Mouse (Mus musculus) heart, adult 2 months (tissue): ENCODE results near the gene Abr. TPM values are rescaled to one million over a fixed set of nuclear protein-coding genes. Genes with fewer than 3 reads are reported as not detected.

ENCODE experiments used
- DNase-seq, 2 experiments: peaks; one replicate each; pipeline ENCODE4 v3.0.0; 2021
- H3K27ac ChIP-seq: fragments of 200-600 bp; 2 replicates; pipeline ENCODE4 v1.8.1; 2022
- H3K27me3 ChIP-seq: fragments of 200-500 bp; 2 replicates; pipeline ENCODE4 v1.6.1; 2012; ENCODE audit warnings: mild to moderate bottlenecking, low read length, inconsistent platforms, mixed read lengths; ENCODE audit not compliant: control insufficient read depth, insufficient read depth
- H3K36me3 ChIP-seq: fragments of 200-500 bp; 2 replicates; pipeline ENCODE4 v1.6.1; 2012; ENCODE audit warnings: low read length, inconsistent platforms; ENCODE audit not compliant: control insufficient read depth, insufficient read depth
- H3K4me1 ChIP-seq: fragments of 200-500 bp; 2 replicates; pipeline ENCODE4 v1.6.1; 2011; ENCODE audit warnings: low read length; ENCODE audit not compliant: control insufficient read depth, insufficient read depth
- H3K4me3 ChIP-seq: fragments of 200-600 bp; 2 replicates; pipeline ENCODE4 v1.8.1; 2022
- H3K79me2 ChIP-seq: fragments of 200-500 bp; replicated peaks from 2 replicates; pipeline ENCODE4 v1.6.1; 2012; ENCODE audit warnings: mild to moderate bottlenecking, inconsistent platforms, low read length, moderate library complexity, mixed read lengths; ENCODE audit not compliant: control insufficient read depth, insufficient read depth
- H3K9ac ChIP-seq: fragments of 200-500 bp; 2 replicates; pipeline ENCODE4 v1.6.1; 2012; ENCODE audit warnings: low read depth, mild to moderate bottlenecking, control low read depth, inconsistent platforms, low read length, mixed read lengths
- CTCF ChIP-seq: fragments of 200-600 bp; IDR thresholded peaks from 2 replicates; pipeline ENCODE4 v1.8.1; 2022; ENCODE audit warnings: antibody characterized with exemption, mild to moderate bottlenecking, moderate library complexity
- EP300 ChIP-seq: fragments of 200-500 bp; IDR thresholded peaks from 2 replicates; pipeline ENCODE4 v1.6.1; 2011; ENCODE audit warnings: low read depth, low read length, control low read depth; ENCODE audit not compliant: insufficient read depth
- POLR2A ChIP-seq: fragments of 200-500 bp; IDR thresholded peaks from 2 replicates; pipeline ENCODE4 v1.6.1; 2011; ENCODE audit warnings: mild to moderate bottlenecking, low read depth, low read length, control low read depth; ENCODE audit not compliant: insufficient read depth
- WGBS: fragments of 180-500 bp; shearing (Covaris S2); methylation state at CpG from one replicate; pipeline ENCODE4 v1.1.7; 2018; 5-methylcytosine and 5-hydroxymethylcytosine counted together
- intact Hi-C: fragments of 180-260 bp; cut with DNase I; formaldehyde crosslinking; loops from one replicate; pipeline ENCODE4 v1.15.1; 2025
- polyA plus RNA-seq: library from polyadenylated mRNA; depleted of rRNA; stranded (reverse); fragments of >200 nt; gene quantifications from 2 replicates; pipeline ENCODE4 v1.2.3, GENCODE M21; 2012
- total RNA-seq, 2 experiments: library from RNA; stranded (reverse); gene quantifications; 2 replicates each; pipeline ENCODE4 v1.2.3; 2021

Gene Abr
- total and polyA plus RNA-seq, 3 experiments, result 23.4 to 32.2 (median 26.6) TPM

DNA sequence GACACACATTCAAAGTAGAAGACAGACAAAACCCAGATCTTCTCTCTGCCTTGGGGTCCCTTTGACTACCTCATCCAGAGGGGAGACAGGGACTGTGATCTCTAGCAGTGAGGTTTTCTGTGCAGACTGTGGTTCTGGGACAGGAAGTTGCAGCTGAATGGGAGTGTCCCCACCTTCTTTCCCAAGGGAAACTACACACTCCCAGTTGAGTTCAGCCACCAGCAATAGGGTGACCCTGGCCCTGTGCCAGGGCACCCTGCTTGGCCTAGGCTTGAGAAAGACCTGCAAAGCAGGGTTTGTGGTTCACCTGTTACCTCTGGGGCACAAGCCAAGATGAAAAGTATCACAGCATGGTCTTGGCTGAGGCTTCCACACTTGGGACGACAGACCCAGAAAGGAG is 117.0 kb downstream of the Abr start:
- H3K36me3 ChIP-seq, result peaks cover 2% of the 10 kb centered on the region; the same call in 1 of the 2 replicates
- H3K4me3 ChIP-seq, result no peak overlapping the region
- no peaks in the 10 kb centered on the region for H3K79me2 ChIP-seq
- WGBS, result 72% methylated on average over 1 of the region's 1 CpGs
- peaks cover 12% of the 10 kb centered on the region for H3K4me1 ChIP-seq
- DNase-seq, result peak; percentile 34 to 36
- intact Hi-C loops, result no loop called here
- no peak overlapping the region for H3K9ac ChIP-seq
- peak overlapping the region; percentile 73 for H3K27ac ChIP-seq
- H3K27me3 ChIP-seq, result no peaks in the 10 kb centered on the region
- TF ChIP-seq EP300 (no peak), CTCF (no peak), POLR2A (no peak)

- H3K27me3 ChIP-seq, result no peaks in the 10 kb centered on the region
- intact Hi-C loops, result no loop called here
- H3K27ac ChIP-seq, result peak overlapping the region; percentile 73
- DNase-seq, result no peak
- WGBS, result 50% methylated on average over 5 of the region's 5 CpGs
- no peak for TF ChIP-seq EP300
- no peak for TF ChIP-seq POLR2A
- no peak for TF ChIP-seq CTCF
- no peak overlapping the region for H3K9ac ChIP-seq
- H3K36me3 ChIP-seq, result peaks cover 2% of the 10 kb centered on the region; the same call in 1 of the 2 replicates
- peaks cover 14% of the 10 kb centered on the region for H3K4me1 ChIP-seq
- no peak overlapping the region for H3K4me3 ChIP-seq
- H3K79me2 ChIP-seq, result no peaks in the 10 kb centered on the region
Observed at GRCm38 (mm10) chr11:76504058-76504457, 118.1 kb downstream of the Abr start.

GRCm38 (mm10) chr11:76499987-76500386 is 122.1 kb downstream of the Abr start:
- Histone ChIP-seq H3K4me1 (peaks cover 22% of the 10 kb centered on the region), H3K9ac (no peak overlapping the region), H3K27ac (peak overlapping the region; percentile 44), H3K27me3 (no peaks in the 10 kb centered on the region), H3K79me2 (no peaks in the 10 kb centered on the region), H3K4me3 (no peak overlapping the region), H3K36me3 (no peaks in the 10 kb centered on the region)
- no peak for DNase-seq
- intact Hi-C loops, result no loop called here
- WGBS, result 42% methylated on average over 1 of the region's 1 CpGs
- TF ChIP-seq EP300, result no peak

DNA sequence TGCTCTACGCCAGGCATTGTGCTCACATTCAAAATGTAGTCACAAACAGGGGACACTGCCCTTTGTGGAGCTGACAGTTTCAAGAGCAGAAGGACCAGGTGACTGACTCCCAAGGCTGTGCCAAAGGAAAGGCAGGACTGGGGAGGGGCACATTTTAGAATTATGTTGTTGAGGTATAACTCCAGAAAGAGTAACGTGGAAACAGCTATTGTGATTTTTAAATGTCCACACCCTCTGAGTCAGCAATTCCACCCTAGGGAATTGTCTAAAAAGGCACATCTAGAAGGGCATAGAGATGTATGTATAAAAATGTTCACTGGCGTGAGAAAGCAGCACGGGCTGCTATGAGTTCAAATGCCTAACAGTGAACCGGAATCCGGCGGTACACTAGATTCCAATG is 122.5 kb downstream of the Abr start:
- WGBS, result 40% methylated on average over 7 of the region's 7 CpGs
- DNase-seq, result peak in 1 of 2 experiments; percentile 27
- intact Hi-C loops, result no loop called here
- Histone ChIP-seq H3K27me3 (no peaks in the 10 kb centered on the region), H3K4me1 (peaks cover 20% of the 10 kb centered on the region), H3K36me3 (no peaks in the 10 kb centered on the region), H3K4me3 (no peak overlapping the region), H3K79me2 (no peaks in the 10 kb centered on the region), H3K9ac (no peak overlapping the region), H3K27ac (peak overlapping the region; percentile 44)
- no peak for TF ChIP-seq CTCF
- 0 out of 2 replicates have a peak, but pooled peaks have one; percentile 38 for TF ChIP-seq EP300

DNA sequence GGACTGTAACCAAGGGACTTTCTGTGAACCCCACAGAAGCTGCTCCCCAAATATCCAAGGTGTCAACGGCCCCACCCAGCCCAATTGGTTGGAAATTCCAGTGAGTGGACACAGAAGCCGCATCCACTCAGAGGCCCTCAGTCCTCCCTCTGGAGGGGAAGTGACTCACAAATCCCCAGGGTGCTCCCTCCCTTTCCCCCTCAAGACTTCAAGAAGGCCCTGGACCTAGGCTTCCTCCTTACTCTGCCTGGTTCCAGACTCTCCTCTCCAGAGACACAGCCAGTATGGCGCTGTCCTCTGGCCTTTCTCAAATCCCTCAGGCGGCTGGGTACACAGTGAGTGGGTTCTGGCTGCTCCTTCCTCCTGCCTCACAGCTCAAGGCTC is 124.4 kb downstream of the Abr start:
- Histone ChIP-seq H3K79me2 (no peaks in the 10 kb centered on the region), H3K9ac (no peak overlapping the region), H3K36me3 (no peaks in the 10 kb centered on the region), H3K27ac (peak overlapping the region; percentile 83), H3K4me3 (no peak overlapping the region), H3K27me3 (no peaks in the 10 kb centered on the region), H3K4me1 (peaks cover 32% of the 10 kb centered on the region)
- TF ChIP-seq EP300 (0 out of 2 replicates have a peak, but pooled peaks have one; percentile 23), CTCF (no peak)
- intact Hi-C loops, result no loop called here
- DNase-seq, result peak; percentile 62 to 65
- 39% methylated on average over 4 of the region's 4 CpGs for WGBS

GRCm38 (mm10) chr11:76497066-76497768 is 124.9 kb downstream of the Abr start:
- no peak overlapping the region for H3K9ac ChIP-seq
- peaks cover 35% of the 10 kb centered on the region for H3K4me1 ChIP-seq
- intact Hi-C loops, result no loop called here

More at GRCm38 (mm10) chr11:76497066-76497768, 124.9 kb downstream of the Abr start:
- Histone ChIP-seq H3K4me3 (no peak overlapping the region), H3K79me2 (no peaks in the 10 kb centered on the region), H3K27me3 (no peaks in the 10 kb centered on the region), H3K36me3 (no peaks in the 10 kb centered on the region), H3K27ac (peak overlapping the region; percentile 83)
- DNase-seq, result peak; percentile 35 to 43
- WGBS, result 55% methylated on average over 9 of the region's 9 CpGs
- TF ChIP-seq CTCF, result no peak
- no peak for TF ChIP-seq EP300
- no peak for TF ChIP-seq POLR2A
